Mouse (Mus musculus): Measurements from ENCODE around the gene Cfap61.

The Cfap61 gene

GRCm38 (mm10) chr2:146183830-146184793 lies 249.5 kb downstream of the Cfap61 start:
- no peak for TF ChIP-seq NANOG (IDR thresholded peaks at IDR 0.05; ENCODE audit: borderline replicate concordance, low read length)
- no peak for TF ChIP-seq POU5F1 (IDR thresholded peaks at IDR 0.05; ENCODE audit: borderline replicate concordance, low read length)
- TF ChIP-seq CTCF (conservative IDR thresholded peaks at IDR 0.05; ENCODE audit: low read length) = no peak
- H3K9me3 ChIP-seq (ENCODE audit: low read length) = peaks cover 1% of the 10 kb centered on the region; the same call in 1 of the 2 replicates
- peaks cover 14% of the 10 kb centered on the region for H3K27me3 ChIP-seq (ENCODE audit: insufficient read depth, low read length)
- H3K4me1 ChIP-seq (replicated peaks; ENCODE audit: low read depth, low read length) = no peaks in the 10 kb centered on the region
- H3K36me3 ChIP-seq (ENCODE audit: insufficient read depth, low read length) = no peaks in the 10 kb centered on the region
- no peak overlapping the region for H3K4me3 ChIP-seq (replicated peaks; ENCODE audit: low read length)

DNA sequence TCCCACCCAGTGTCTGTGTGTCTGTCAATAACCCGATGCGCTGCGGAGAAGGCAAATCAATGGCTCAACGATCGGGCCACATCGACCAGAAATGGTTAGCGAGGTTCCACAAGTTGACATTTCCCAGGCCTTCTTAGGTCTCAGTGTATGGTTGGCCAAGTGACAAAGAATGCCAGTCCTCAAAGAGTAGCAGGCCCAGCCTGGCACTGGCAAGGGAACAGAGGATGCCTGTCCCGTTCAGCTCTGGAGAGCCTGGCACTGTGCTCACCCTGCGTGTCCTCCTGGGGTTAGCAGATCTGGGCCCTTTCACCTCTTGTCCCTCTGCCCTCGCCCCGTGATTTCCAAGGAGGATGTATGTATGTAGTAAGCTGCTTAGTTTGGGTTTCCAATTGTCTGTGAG lies 261.5 kb downstream of the Cfap61 start:
- peaks cover 4% of the 10 kb centered on the region for H3K27me3 ChIP-seq (ENCODE audit: insufficient read depth, low read length)
- H3K36me3 ChIP-seq (ENCODE audit: insufficient read depth, low read length) = no peaks in the 10 kb centered on the region
- H3K9me3 ChIP-seq (ENCODE audit: low read length) = no peaks in the 10 kb centered on the region
- TF ChIP-seq POU5F1 (IDR thresholded peaks at IDR 0.05; ENCODE audit: borderline replicate concordance, low read length) = no peak
- no peak for TF ChIP-seq CTCF (conservative IDR thresholded peaks at IDR 0.05; ENCODE audit: low read length)
- TF ChIP-seq NANOG (IDR thresholded peaks at IDR 0.05; ENCODE audit: borderline replicate concordance, low read length) = no peak
- no peak overlapping the region for H3K4me3 ChIP-seq (replicated peaks; ENCODE audit: low read length)
- no peaks in the 10 kb centered on the region for H3K4me1 ChIP-seq (replicated peaks; ENCODE audit: low read depth, low read length)

DNA sequence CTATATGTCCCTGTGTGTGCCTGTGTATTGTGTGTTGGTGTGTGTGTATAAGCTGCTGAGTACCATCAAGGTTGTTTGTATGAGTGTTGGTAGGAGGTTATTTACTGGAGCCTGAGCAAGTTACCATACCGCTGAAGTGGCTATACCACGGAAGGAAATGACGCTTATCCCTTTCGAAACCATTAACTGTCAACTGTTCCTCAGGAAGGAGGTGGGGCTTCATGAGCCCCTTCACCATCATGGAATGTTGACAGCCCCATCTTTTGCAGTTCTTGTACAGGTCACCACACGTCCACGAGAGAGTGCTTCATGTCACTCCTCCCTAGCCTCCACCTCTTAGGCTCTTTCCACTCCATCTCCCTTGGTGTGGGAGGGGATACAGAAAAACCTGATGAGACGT lies 263.4 kb downstream of the Cfap61 start:
- Histone ChIP-seq H3K36me3 (ENCODE audit: insufficient read depth, low read length) (no peaks in the 10 kb centered on the region), H3K4me3 (replicated peaks; ENCODE audit: low read length) (no peak overlapping the region), H3K9me3 (ENCODE audit: low read length) (no peaks in the 10 kb centered on the region), H3K4me1 (replicated peaks; ENCODE audit: low read depth, low read length) (no peaks in the 10 kb centered on the region), H3K27me3 (ENCODE audit: insufficient read depth, low read length) (no peaks in the 10 kb centered on the region)
- TF ChIP-seq CTCF (conservative IDR thresholded peaks at IDR 0.05; ENCODE audit: low read length) (no peak), NANOG (IDR thresholded peaks at IDR 0.05; ENCODE audit: borderline replicate concordance, low read length) (no peak), POU5F1 (IDR thresholded peaks at IDR 0.05; ENCODE audit: borderline replicate concordance, low read length) (no peak)

GRCm38 (mm10) chr2:146210968-146211367 lies 276.4 kb downstream of the Cfap61 start:
- no peaks in the 10 kb centered on the region for H3K36me3 ChIP-seq (ENCODE audit: insufficient read depth, low read length)
- peaks cover 16% of the 10 kb centered on the region for H3K27me3 ChIP-seq (ENCODE audit: insufficient read depth, low read length)
- H3K4me1 ChIP-seq (replicated peaks; ENCODE audit: low read depth, low read length) = peaks cover 5% of the 10 kb centered on the region
- H3K4me3 ChIP-seq (replicated peaks; ENCODE audit: low read length) = no peak overlapping the region
- H3K9me3 ChIP-seq (ENCODE audit: low read length) = no peaks in the 10 kb centered on the region
- TF ChIP-seq CTCF (conservative IDR thresholded peaks at IDR 0.05; ENCODE audit: low read length) (no peak), POU5F1 (IDR thresholded peaks at IDR 0.05; ENCODE audit: borderline replicate concordance, low read length) (no peak), NANOG (IDR thresholded peaks at IDR 0.05; ENCODE audit: borderline replicate concordance, low read length) (no peak)

GRCm38 (mm10) chr2:146214715-146215114 lies 280.1 kb downstream of the Cfap61 start:
- H3K4me3 ChIP-seq (replicated peaks; ENCODE audit: low read length) = no peak overlapping the region
- TF ChIP-seq POU5F1 (IDR thresholded peaks at IDR 0.05; ENCODE audit: borderline replicate concordance, low read length) (no peak), CTCF (conservative IDR thresholded peaks at IDR 0.05; ENCODE audit: low read length) (peak; percentile 75)
- peaks cover 34% of the 10 kb centered on the region for H3K4me1 ChIP-seq (replicated peaks; ENCODE audit: low read depth, low read length)
- H3K36me3 ChIP-seq (ENCODE audit: insufficient read depth, low read length) = no peaks in the 10 kb centered on the region
- H3K27me3 ChIP-seq (ENCODE audit: insufficient read depth, low read length) = peaks cover 48% of the 10 kb centered on the region
- no peaks in the 10 kb centered on the region for H3K9me3 ChIP-seq (ENCODE audit: low read length)

- no peak for TF ChIP-seq CTCF (conservative IDR thresholded peaks at IDR 0.05; ENCODE audit: low read length)
- TF ChIP-seq NANOG (IDR thresholded peaks at IDR 0.05; ENCODE audit: borderline replicate concordance, low read length) = no peak
- TF ChIP-seq POU5F1 (IDR thresholded peaks at IDR 0.05; ENCODE audit: borderline replicate concordance, low read length) = no peak
- H3K36me3 ChIP-seq (ENCODE audit: insufficient read depth, low read length) = no peaks in the 10 kb centered on the region
- no peak overlapping the region for H3K4me3 ChIP-seq (replicated peaks; ENCODE audit: low read length)
- H3K4me1 ChIP-seq (replicated peaks; ENCODE audit: low read depth, low read length) = peaks cover 45% of the 10 kb centered on the region
- no peaks in the 10 kb centered on the region for H3K9me3 ChIP-seq (ENCODE audit: low read length)
- H3K27me3 ChIP-seq (ENCODE audit: insufficient read depth, low read length) = peaks cover 62% of the 10 kb centered on the region
These were observed 281.8 kb downstream of the Cfap61 start for GRCm38 (mm10) chr2:146216111-146217064.

DNA sequence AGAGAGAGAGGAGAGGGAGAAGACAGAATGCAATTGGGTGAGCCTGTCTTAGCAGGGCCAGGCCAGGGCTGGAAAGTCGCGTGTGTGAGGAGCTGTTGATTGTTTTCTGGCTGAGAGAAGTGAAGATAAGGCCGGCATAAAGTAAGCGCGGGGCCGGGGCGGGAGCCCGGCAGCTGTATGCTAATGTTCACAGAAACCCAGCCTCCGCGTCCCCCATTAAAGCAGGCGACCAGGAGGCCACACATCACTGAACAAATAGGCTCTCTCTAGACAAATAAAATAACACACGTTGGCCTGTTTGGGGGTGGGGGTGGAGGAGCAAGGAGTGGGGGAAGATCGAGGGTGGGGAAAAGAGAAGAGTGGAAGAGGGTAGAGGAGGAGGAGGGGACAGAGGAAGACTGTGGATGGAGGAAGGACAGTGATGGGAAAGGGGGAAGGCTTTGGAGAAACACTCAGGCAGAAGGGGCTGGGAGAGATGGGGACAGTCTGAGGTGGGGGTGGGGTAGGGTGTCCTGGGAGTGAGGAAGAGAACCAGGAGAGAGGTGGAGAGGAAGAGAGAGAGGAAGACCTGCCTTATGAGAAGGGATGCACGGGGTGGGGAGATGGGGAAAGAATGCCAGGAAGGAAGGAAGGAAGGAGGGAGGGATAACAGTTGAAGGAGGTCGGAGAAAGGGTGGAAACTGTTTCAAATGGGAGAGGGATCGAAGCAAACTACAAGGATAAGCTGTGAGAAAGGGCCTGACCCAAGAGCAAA lies 282.8 kb downstream of the Cfap61 start:
- no peak overlapping the region for H3K4me3 ChIP-seq (replicated peaks; ENCODE audit: low read length)
- H3K36me3 ChIP-seq (ENCODE audit: insufficient read depth, low read length) = no peaks in the 10 kb centered on the region
- no peak for TF ChIP-seq NANOG (IDR thresholded peaks at IDR 0.05; ENCODE audit: borderline replicate concordance, low read length)
- TF ChIP-seq CTCF (conservative IDR thresholded peaks at IDR 0.05; ENCODE audit: low read length) = no peak
- TF ChIP-seq POU5F1 (IDR thresholded peaks at IDR 0.05; ENCODE audit: borderline replicate concordance, low read length) = no peak
- peaks cover 68% of the 10 kb centered on the region for H3K27me3 ChIP-seq (ENCODE audit: insufficient read depth, low read length)
- peaks cover 45% of the 10 kb centered on the region for H3K4me1 ChIP-seq (replicated peaks; ENCODE audit: low read depth, low read length)
- H3K9me3 ChIP-seq (ENCODE audit: low read length) = no peaks in the 10 kb centered on the region

All from E14TG2a.4 (cell line).